Mouse (Mus musculus): ENCODE results near the gene Cacnb4.

- TF ChIP-seq CTCF (IDR thresholded peaks at IDR 0.05; ENCODE audit: insufficient read depth, low read length) (no peak), POLR2A (IDR thresholded peaks at IDR 0.05; ENCODE audit: borderline replicate concordance, extremely low read depth, low read depth, low read length) (no peak)
Observed at GRCm38 (mm10) chr2:52483496-52483895, 193.1 kb downstream of the Cacnb4 start.
